Mouse (Mus musculus): ENCODE measurements around the gene Cracr2a. TPM values are rescaled to one million over a fixed set of nuclear protein-coding genes. Genes with fewer than 3 reads are reported as not detected.

Cracr2a gene
- total RNA-seq, 2 experiments from 2014 or later, result 0.93 to 2.2 TPM

DNA sequence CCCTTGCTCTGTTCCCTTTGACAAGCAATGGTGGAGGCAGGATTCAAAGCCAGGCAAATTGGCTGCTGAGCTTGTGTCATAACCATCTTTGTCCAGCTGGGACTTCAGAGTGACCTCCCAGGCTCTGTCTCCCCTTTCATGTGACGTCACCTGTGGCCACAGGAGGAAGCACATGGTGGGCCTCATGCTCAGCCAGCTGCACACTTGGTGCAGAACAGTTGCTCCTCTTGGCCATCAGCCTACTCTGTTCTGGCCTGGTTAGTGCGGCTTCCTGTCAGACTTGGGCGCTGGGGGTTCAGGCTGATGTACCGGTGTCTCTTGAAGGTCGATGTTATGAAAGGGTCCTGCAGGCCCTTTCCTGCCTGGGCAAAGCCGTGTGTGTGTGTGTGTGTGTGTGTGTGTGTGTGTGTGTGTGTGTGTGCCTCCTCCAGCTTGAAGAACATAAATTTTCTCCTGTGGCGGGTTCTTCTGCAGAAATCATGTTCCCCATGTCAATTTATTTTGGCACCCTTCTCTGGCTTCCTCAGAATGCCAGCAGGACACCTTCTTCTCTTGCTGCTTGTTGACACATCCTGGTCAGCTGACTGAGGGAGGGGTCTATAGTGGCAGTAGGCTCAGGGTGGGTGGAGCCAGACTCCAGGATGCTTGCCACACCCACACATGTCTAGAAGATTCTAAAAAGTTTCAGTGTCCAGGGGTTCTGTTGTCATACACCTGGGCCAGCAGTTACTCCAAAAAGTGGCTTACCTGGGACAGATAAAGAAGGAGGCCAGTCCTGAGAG lies 5.0 kb downstream of the Cracr2a start:
- DNase-seq, result no peak

DNA sequence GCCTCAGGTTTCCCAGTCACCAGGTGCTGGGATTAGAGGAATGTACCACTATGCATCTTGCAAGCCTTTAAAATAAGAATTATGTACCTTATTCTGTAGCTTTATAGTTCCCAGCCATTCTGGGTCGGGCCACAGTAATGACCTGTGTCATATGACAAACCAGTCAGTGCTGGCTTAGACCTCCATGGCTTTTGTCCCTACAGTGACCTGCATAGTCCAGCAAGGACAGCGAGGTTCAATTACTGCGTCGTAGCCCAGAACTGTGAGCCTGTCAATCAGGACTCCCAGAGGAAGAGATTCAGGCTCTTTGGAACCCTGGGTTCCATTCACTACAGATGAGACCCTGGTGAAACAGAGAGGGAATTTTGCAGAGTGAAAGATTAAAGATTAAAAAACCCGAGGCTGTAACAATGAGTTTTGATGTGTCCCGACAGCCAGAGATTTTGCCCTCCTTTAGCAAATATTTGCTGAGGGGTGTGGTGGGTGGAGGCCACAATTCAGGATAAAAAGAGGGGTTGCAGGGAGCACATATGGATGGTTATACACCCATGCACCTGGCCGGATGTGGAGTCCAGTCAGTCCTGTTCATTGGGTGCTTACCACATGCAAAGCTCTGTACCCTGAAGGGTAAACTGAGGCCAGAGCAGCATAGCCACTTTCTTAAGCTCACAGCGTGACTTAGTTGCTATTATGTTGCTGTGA lies 10.9 kb downstream of the Cracr2a start:
- DNase-seq, result no peak

GRCm38 (mm10) chr6:127573779-127574463 lies 12.8 kb downstream of the Cracr2a start:
- no peak for DNase-seq

GRCm38 (mm10) chr6:127575194-127575593 lies 14.1 kb downstream of the Cracr2a start:
- DNase-seq, result no peak

DNA sequence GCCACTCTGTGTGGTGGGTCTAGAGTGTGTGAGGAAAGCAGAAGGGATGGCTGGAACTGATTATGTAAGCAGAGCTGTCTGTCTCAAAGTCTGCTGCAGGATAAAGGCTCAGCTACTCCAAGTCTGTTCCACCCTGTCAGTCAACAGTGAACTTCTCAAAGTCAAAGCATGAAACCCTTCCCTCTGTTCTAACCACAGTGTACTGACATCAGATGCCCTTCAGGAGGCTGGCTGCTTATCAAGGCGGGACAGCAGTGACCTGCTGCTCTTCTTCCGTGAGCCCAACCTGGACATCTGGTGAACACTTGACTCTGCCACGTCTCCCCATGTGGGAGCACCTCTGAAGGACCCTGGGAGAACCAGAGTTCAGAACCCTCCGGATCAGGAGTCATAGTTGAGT lies 16.6 kb downstream of the Cracr2a start:
- DNase-seq, result no peak

- DNase-seq, result peak; percentile 40 to 44
Measured at GRCm38 (mm10) chr6:127578316-127578715, 17.2 kb downstream of the Cracr2a start.

- DNase-seq, result no peak
Measured at GRCm38 (mm10) chr6:127578810-127579209, 17.7 kb downstream of the Cracr2a start.

- peak in 1 of 2 experiments; percentile 16 for DNase-seq
Measured at GRCm38 (mm10) chr6:127581915-127582314, 20.8 kb downstream of the Cracr2a start.

DNA sequence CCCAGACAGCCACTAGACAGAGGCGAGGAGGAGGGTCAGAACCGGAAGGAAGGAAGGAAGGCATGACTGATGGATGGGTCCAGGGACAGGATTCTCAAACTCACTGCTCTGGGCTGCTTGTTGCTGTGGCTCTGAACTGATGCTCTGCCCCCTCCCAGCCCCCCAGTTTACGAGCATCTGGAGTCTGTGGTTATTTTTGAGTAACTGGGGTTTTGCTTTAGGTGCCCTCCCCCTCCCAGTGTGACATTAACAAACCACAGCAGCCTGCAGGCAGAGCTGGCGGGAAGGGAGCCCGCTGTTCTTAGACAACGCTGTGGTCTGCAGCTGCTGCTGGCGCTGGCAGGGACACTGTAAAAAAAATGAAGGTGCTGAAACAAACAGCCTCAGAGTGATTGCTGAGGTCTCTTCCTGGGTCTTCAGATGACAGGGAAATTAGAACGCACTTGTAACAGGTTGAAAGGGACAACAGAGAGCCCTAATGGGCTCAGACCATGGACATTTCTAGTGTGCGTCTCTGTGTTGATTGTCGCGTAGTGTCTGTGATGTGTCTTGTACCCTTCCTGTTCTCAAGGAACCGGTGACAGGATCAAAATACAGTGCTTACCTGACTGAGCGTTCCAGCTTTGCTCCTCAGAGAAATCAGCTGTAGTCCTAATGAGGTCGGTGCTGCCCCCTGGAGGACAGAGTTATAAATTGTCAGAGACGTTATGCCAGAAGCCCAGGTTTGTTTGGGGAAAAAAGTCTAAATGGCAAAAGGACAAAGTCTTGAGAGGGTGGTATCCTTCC lies 21.4 kb downstream of the Cracr2a start:
- DNase-seq, result peak; percentile 76 to 88

DNA sequence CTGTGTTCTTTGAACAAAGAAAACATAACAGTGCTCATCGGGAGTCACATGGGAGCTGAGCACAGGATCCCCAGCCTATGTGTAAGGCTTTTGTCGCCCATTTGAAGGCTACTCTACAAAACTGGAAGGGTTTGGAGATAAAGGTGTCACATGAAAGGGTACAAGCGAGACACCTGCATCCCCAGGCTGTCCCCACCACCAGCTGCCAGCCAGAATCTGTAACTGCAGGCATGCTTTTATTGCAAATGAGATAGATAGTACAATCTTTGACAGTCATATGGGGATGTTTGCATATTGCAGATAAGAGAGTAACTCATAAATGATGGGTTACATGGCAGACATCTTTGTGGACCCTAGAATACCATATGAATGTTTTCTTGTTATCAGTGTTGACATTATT lies 30.3 kb downstream of the Cracr2a start:
- DNase-seq, result no peak

- DNase-seq, result no peak
Measured at GRCm38 (mm10) chr6:127593487-127593886, 32.3 kb downstream of the Cracr2a start.

GRCm38 (mm10) chr6:127599280-127599679 lies 38.1 kb downstream of the Cracr2a start:
- no peak for DNase-seq

DNA sequence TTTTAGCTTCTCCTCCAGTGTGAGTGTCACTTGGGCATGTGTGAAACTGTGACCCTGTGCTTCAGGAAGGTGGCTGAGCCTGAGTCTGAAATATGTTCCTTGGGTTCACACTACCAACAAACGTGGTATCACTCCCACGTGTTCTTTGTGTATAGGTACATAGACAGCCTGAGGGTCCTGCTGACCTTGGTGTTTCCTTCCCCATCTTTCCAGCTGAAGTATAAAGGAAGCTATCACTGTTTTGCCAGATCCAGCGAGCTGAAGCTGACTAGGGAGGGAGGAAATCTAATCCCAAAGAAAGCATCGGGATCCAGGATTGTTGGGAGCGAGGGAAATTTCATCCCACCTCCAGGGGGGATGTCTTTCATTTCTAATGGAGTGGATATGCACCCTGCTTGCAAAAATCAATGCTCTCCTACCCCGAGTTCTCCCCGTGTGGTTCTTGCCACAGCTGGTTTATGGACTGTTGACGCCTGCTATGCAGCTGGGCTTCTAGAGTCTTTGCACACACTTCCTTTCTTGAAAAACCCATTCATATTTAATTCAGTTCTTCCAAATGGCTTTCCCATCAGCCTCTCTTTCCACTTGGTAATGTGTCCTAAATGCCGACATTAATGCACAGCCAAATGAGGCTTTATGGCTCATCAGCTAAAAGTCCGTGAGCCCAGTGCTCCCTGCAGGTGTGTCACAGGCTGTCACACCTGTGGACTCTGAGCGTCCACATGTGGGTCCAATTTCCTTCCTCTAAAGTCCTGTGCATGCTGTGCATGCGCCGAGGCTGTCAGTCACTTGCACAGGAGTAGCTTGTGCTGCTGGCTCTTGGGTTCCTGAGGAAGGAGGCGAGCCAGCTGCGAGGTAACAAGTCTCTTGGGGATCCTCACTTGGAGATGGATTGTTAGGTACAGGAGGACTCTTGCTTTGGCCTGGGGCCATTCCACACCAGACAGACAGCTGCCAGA lies 44.2 kb downstream of the Cracr2a start:
- DNase-seq, result no peak

GRCm38 (mm10) chr6:127609673-127610072 lies 48.5 kb downstream of the Cracr2a start:
- no peak for DNase-seq

- DNase-seq, result no peak
Measured at GRCm38 (mm10) chr6:127611216-127611615, 50.1 kb downstream of the Cracr2a start.

- no peak for DNase-seq
Measured at GRCm38 (mm10) chr6:127614083-127614984, 53.2 kb downstream of the Cracr2a start.

GRCm38 (mm10) chr6:127616623-127617022 lies 55.5 kb downstream of the Cracr2a start:
- DNase-seq, result peak in 1 of 2 experiments; percentile 7

DNA sequence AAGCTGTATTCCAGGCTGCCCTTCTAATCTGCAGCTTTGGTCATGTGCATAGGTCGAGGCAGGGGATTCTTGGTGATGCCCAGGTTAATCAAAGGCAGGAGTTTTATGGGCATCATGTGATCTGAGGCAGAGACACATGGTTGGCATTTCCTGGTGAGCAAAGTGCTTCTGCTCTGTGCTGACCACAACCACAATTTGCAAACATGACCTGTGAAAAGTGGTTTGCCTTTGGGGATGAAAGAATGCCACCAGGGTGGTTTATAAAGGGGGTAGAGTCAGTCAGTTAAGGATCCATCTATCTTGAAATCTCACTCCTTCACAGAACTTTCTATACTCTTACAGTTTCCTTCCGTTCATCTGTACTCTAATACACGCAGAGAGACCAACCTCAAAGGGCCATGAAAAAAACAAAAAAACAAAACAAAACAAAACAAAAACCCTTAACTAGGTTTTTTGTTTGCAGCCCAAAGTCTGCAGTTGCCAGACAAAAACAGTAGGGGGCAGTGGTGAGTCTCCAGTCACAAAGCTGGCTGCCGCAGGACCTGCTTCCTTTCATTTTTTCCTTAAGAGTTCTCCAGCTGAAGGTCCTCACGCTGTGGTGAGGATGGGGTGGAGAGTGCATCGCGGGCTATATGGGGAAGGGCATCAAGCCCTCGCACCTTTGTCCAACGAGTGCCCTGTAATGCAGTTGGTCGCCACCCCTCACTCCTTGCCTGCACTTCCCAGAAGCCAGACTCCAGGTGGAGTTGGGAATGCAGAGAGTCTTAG lies 56.3 kb downstream of the Cracr2a start:
- DNase-seq, result peak; percentile 20 to 36

DNA sequence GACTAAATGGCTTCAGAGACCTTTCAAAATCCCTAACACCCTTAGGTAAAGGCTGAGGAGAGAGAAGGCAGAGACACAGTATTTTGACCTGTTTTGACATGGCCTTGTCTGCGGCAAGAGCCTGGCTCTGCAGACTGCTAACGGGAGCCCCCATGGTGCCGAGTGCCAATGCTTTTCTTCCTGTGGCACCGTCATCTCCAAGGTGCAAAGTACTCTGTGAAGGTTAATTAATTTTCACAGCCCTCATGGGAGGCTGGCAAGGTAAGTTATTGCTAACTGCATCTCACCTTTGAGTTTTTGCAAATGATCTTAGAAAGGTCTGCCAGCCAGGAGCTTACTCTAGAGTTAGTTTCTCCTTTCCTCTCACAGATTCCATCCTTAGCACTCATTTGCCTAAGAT lies 57.5 kb downstream of the Cracr2a start:
- no peak for DNase-seq

Measured in adrenal gland, postnatal 36 days (tissue).